Mouse (Mus musculus): ENCODE measurements around the gene Kif1b. TPM values are rescaled to one million over a fixed set of nuclear protein-coding genes. Genes with fewer than 3 reads are reported as not detected.

The Kif1b gene
- total and polyA plus RNA-seq, 3 experiments, result 41.6 to 186 (median 154) TPM

DNA sequence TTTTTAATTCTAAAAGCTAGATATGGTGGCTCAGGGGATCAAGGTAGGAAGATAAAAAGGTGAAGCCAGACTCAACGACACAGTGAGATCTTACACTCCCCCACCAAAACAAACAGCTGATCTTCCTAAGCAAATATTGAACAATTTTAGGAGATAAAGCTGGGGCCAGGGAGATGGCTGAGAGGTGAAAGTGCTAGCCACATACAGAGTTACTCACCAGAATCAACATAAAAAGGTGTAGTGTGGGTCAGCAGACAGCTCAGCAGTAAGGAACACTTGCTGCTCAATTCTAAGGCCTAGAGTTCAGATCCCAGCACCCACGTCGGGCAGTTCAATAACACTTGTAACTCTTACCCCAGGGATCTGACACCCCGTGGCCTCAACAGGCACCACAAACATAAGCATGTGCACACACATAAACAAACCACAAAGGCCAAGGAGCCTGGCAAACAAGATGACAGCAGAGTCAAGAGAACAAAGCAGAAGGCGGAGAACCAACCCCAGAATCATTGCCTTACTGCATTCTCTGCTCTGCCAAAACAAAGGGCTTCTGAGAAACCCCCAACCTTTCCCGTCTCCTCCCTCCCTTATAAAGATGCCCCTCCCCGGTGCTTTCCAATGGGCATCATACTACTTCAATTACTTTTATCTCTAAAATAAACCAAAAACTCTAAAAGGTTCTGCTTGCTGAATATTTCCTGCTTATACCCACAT is 25.3 kb downstream of the Kif1b start:
- intact Hi-C loops (cut with DNase I), result no loop called here
- no peak overlapping the region for H3K9ac ChIP-seq (ENCODE audit: low read depth, low read length)
- WGBS, result 68% methylated on average over 7 of the region's 7 CpGs
- H3K79me2 ChIP-seq (replicated peaks; ENCODE audit: control insufficient read depth, insufficient read depth, low read length), result peaks cover 13% of the 10 kb centered on the region
- no peak for DNase-seq
- H3K4me3 ChIP-seq, result no peak overlapping the region
- peaks cover 31% of the 10 kb centered on the region for H3K36me3 ChIP-seq (ENCODE audit: control insufficient read depth, insufficient read depth, low read length)
- no peak for TF ChIP-seq POLR2A (IDR thresholded peaks at IDR 0.05; ENCODE audit: insufficient read depth, low read depth, low read length)
- TF ChIP-seq CTCF (IDR thresholded peaks at IDR 0.05), result no peak
- no peak for TF ChIP-seq EP300 (IDR thresholded peaks at IDR 0.05; ENCODE audit: insufficient read depth, low read depth, low read length)
- H3K4me1 ChIP-seq (ENCODE audit: control insufficient read depth, insufficient read depth, low read length), result peaks cover 21% of the 10 kb centered on the region
- no peaks in the 10 kb centered on the region for H3K27me3 ChIP-seq (ENCODE audit: control insufficient read depth, insufficient read depth, low read length)
- no peak overlapping the region for H3K27ac ChIP-seq

DNA sequence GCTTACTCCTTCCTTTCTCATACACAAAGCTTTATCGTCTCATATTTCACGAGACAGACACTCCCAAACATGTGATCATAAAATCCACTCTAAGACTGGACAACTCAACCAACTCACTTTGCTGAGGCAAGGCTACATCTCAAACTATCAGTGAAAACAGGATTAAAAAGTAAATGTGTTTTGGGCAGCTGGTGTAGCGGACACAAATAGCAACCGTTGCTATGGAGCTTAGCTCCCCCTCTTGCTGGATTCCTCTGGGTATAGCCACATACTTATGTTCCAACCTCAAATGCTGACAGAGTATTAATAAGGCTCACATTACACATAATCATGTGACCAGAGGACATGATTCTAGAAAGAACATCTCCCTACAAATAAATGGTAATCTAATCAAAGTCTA is 29.9 kb downstream of the Kif1b start:
- intact Hi-C loops (cut with DNase I), result no loop called here
- peak overlapping the region; percentile 50 for H3K27ac ChIP-seq
- peaks cover 7% of the 10 kb centered on the region for H3K79me2 ChIP-seq (replicated peaks; ENCODE audit: control insufficient read depth, insufficient read depth, low read length)
- DNase-seq, result peak in 1 of 2 experiments; percentile 35
- H3K4me1 ChIP-seq (ENCODE audit: control insufficient read depth, insufficient read depth, low read length), result peaks cover 9% of the 10 kb centered on the region
- peaks cover 29% of the 10 kb centered on the region for H3K36me3 ChIP-seq (ENCODE audit: control insufficient read depth, insufficient read depth, low read length)
- no peaks in the 10 kb centered on the region for H3K27me3 ChIP-seq (ENCODE audit: control insufficient read depth, insufficient read depth, low read length)
- no peak overlapping the region for H3K4me3 ChIP-seq
- no peak overlapping the region for H3K9ac ChIP-seq (ENCODE audit: low read depth, low read length)
- WGBS, result 29% methylated on average over 4 of the region's 4 CpGs
- TF ChIP-seq POLR2A (IDR thresholded peaks at IDR 0.05; ENCODE audit: insufficient read depth, low read depth, low read length) (no peak), EP300 (IDR thresholded peaks at IDR 0.05; ENCODE audit: insufficient read depth, low read depth, low read length) (no peak), CTCF (IDR thresholded peaks at IDR 0.05) (no peak)

DNA sequence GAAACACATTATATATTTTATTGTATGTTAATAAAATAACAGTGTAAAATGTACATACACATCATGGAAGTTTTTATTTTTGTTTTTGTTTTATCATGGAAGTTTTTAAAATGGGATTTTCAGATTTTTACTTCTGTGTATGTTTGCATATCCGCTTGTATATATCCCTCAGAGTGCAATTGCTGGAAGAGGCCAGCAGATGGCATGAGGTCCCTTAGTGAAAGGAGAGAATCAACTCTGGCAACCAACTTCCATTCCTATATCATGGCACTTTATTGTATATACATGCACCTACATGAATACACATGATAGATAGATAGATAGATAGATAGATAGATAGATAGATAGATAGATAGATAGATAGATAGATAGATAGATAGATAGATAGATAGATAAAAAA is 34.4 kb downstream of the Kif1b start:
- H3K79me2 ChIP-seq (replicated peaks; ENCODE audit: control insufficient read depth, insufficient read depth, low read length), result peaks cover 1% of the 10 kb centered on the region; the same call in 1 of the 2 replicates
- no peaks in the 10 kb centered on the region for H3K27me3 ChIP-seq (ENCODE audit: control insufficient read depth, insufficient read depth, low read length)
- H3K36me3 ChIP-seq (ENCODE audit: control insufficient read depth, insufficient read depth, low read length), result peaks cover 15% of the 10 kb centered on the region
- no peak for DNase-seq
- no peak overlapping the region for H3K27ac ChIP-seq
- no peak for TF ChIP-seq EP300 (IDR thresholded peaks at IDR 0.05; ENCODE audit: insufficient read depth, low read depth, low read length)
- TF ChIP-seq CTCF (IDR thresholded peaks at IDR 0.05), result peak; percentile 63
- H3K4me3 ChIP-seq, result no peak overlapping the region
- 98% methylated on average over 1 of the region's 1 CpGs for WGBS
- no peak overlapping the region for H3K9ac ChIP-seq (ENCODE audit: low read depth, low read length)
- H3K4me1 ChIP-seq (ENCODE audit: control insufficient read depth, insufficient read depth, low read length), result peaks cover 3% of the 10 kb centered on the region
- intact Hi-C loops (cut with DNase I), result no loop called here

DNA sequence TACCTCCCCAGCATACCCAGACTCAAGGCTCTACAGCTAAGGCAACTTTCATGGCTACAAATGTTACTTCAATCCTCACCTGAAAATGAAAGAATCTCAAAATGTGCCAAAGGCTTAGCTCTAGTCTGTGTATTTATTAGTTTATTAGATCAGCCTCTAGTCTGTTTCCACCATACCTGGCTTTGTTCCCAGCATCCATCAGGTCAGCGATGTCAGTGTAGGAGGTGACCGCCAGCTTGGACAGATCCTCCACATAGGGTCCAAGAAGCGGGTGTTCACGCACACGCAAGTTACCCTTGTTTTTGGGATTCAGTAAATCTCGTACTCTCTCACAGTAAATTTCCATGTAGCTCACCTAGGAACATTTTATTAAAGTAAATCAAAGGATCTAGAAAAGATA is 37.0 kb downstream of the Kif1b start:
- TF ChIP-seq CTCF (IDR thresholded peaks at IDR 0.05) (no peak), EP300 (IDR thresholded peaks at IDR 0.05; ENCODE audit: insufficient read depth, low read depth, low read length) (no peak), POLR2A (IDR thresholded peaks at IDR 0.05; ENCODE audit: insufficient read depth, low read depth, low read length) (no peak)
- H3K27me3 ChIP-seq (ENCODE audit: control insufficient read depth, insufficient read depth, low read length), result no peaks in the 10 kb centered on the region
- no peaks in the 10 kb centered on the region for H3K79me2 ChIP-seq (replicated peaks; ENCODE audit: control insufficient read depth, insufficient read depth, low read length)
- no peak overlapping the region for H3K9ac ChIP-seq (ENCODE audit: low read depth, low read length)
- intact Hi-C loops (cut with DNase I), result no loop called here
- no peak overlapping the region for H3K4me3 ChIP-seq
- H3K36me3 ChIP-seq (ENCODE audit: control insufficient read depth, insufficient read depth, low read length), result peaks cover 6% of the 10 kb centered on the region
- no peak for DNase-seq
- H3K27ac ChIP-seq, result no peak overlapping the region
- WGBS, result 90% methylated on average over 6 of the region's 6 CpGs
- H3K4me1 ChIP-seq (ENCODE audit: control insufficient read depth, insufficient read depth, low read length), result no peaks in the 10 kb centered on the region

DNA sequence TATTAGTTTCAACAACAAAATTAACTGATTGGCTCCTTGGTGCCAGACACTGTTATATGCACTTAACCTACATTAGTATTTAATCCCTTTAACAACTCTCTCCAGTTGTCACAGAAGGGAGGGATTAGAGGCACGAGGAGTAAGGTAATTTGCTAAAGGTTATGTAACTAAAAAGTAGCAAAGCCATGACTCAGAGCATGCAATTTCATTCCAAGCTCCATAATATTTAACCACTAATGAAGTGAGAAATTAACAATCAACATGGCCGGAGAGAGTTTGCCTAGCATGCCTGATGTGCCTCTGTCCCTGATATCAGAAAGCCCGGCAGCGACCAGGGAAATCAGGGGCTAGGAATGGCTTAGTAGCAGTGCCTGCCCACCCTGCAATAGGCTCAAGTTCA is 38.5 kb downstream of the Kif1b start:
- Histone ChIP-seq H3K4me1 (ENCODE audit: control insufficient read depth, insufficient read depth, low read length) (no peaks in the 10 kb centered on the region), H3K27ac (no peak overlapping the region), H3K36me3 (ENCODE audit: control insufficient read depth, insufficient read depth, low read length) (peaks cover under 1% of the 10 kb centered on the region), H3K79me2 (replicated peaks; ENCODE audit: control insufficient read depth, insufficient read depth, low read length) (no peaks in the 10 kb centered on the region), H3K27me3 (ENCODE audit: control insufficient read depth, insufficient read depth, low read length) (no peaks in the 10 kb centered on the region), H3K9ac (ENCODE audit: low read depth, low read length) (no peak overlapping the region), H3K4me3 (no peak overlapping the region)
- intact Hi-C loops (cut with DNase I), result no loop called here
- WGBS, result 74% methylated on average over 4 of the region's 4 CpGs
- DNase-seq, result no peak
- TF ChIP-seq EP300 (IDR thresholded peaks at IDR 0.05; ENCODE audit: insufficient read depth, low read depth, low read length), result no peak
- no peak for TF ChIP-seq POLR2A (IDR thresholded peaks at IDR 0.05; ENCODE audit: insufficient read depth, low read depth, low read length)
- TF ChIP-seq CTCF (IDR thresholded peaks at IDR 0.05), result no peak

DNA sequence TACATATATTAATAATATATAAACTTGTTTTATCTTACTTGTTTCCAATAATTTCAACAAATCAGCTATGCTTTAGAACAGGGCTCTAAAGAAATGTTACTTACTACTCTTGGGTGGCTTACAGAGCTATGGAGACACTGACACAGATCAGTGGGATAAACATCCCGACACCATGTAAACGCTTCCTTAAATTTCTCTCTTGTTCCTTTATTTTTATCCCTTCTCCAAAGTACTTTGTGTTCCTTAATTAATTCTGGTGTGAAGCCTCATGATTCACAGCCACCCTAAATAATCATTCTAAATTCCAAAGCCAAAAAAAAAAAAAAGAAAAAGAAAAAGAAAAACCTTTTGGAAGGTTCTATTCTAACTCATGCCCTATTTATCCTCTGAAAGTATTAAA is 42.6 kb downstream of the Kif1b start:
- TF ChIP-seq EP300 (IDR thresholded peaks at IDR 0.05; ENCODE audit: insufficient read depth, low read depth, low read length) (no peak), POLR2A (IDR thresholded peaks at IDR 0.05; ENCODE audit: insufficient read depth, low read depth, low read length) (no peak), CTCF (IDR thresholded peaks at IDR 0.05) (no peak)
- Histone ChIP-seq H3K36me3 (ENCODE audit: control insufficient read depth, insufficient read depth, low read length) (peaks cover 4% of the 10 kb centered on the region), H3K4me1 (ENCODE audit: control insufficient read depth, insufficient read depth, low read length) (no peaks in the 10 kb centered on the region), H3K27me3 (ENCODE audit: control insufficient read depth, insufficient read depth, low read length) (no peaks in the 10 kb centered on the region), H3K9ac (ENCODE audit: low read depth, low read length) (no peak overlapping the region), H3K4me3 (no peak overlapping the region), H3K79me2 (replicated peaks; ENCODE audit: control insufficient read depth, insufficient read depth, low read length) (no peaks in the 10 kb centered on the region), H3K27ac (no peak overlapping the region)
- no peak for DNase-seq
- intact Hi-C loops (cut with DNase I), result no loop called here
- WGBS, result 95% methylated on average over 2 of the region's 2 CpGs
